Mouse (Mus musculus): ENCODE results near the gene Il3. TPM values are rescaled to one million over a fixed set of nuclear protein-coding genes. Genes with fewer than 3 reads are reported as not detected.

Gene Il3
- total RNA-seq, 1 experiment from 2014 or later, result not detected

GRCm38 (mm10) chr11:54293980-54294807 is 27.1 kb upstream of the Il3 start:
- ATAC-seq (replicated peaks; ENCODE audit: insufficient number of reproducible peaks, low FRiP score, low TSS enrichment, poor library complexity, severe bottlenecking), result no peak

GRCm38 (mm10) chr11:54292163-54292562 is 25.1 kb upstream of the Il3 start:
- ATAC-seq (replicated peaks; ENCODE audit: insufficient number of reproducible peaks, low FRiP score, low TSS enrichment, poor library complexity, severe bottlenecking), result no peak

- no peak for ATAC-seq (replicated peaks; ENCODE audit: insufficient number of reproducible peaks, low FRiP score, low TSS enrichment, poor library complexity, severe bottlenecking)
Observed at GRCm38 (mm10) chr11:54287821-54288453, 20.9 kb upstream of the Il3 start.

- no peak for ATAC-seq (replicated peaks; ENCODE audit: insufficient number of reproducible peaks, low FRiP score, low TSS enrichment, poor library complexity, severe bottlenecking)
Observed at GRCm38 (mm10) chr11:54271437-54271949, 4.4 kb upstream of the Il3 start.

- no peak for ATAC-seq (replicated peaks; ENCODE audit: insufficient number of reproducible peaks, low FRiP score, low TSS enrichment, poor library complexity, severe bottlenecking)
Observed at GRCm38 (mm10) chr11:54269191-54269896, 2.3 kb upstream of the Il3 start.

- ATAC-seq (replicated peaks; ENCODE audit: insufficient number of reproducible peaks, low FRiP score, low TSS enrichment, poor library complexity, severe bottlenecking), result peak; percentile 80
Observed at GRCm38 (mm10) chr11:54264542-54264941, 2.5 kb downstream of the Il3 start.

GRCm38 (mm10) chr11:54263405-54264031 is 3.6 kb downstream of the Il3 start:
- no peak for ATAC-seq (replicated peaks; ENCODE audit: insufficient number of reproducible peaks, low FRiP score, low TSS enrichment, poor library complexity, severe bottlenecking)

- ATAC-seq (replicated peaks; ENCODE audit: insufficient number of reproducible peaks, low FRiP score, low TSS enrichment, poor library complexity, severe bottlenecking), result peak; percentile 88
Observed at GRCm38 (mm10) chr11:54256624-54257376, 10.3 kb downstream of the Il3 start.

GRCm38 (mm10) chr11:54254114-54254513 is 13.0 kb downstream of the Il3 start:
- ATAC-seq (replicated peaks; ENCODE audit: insufficient number of reproducible peaks, low FRiP score, low TSS enrichment, poor library complexity, severe bottlenecking), result no peak

- no peak for ATAC-seq (replicated peaks; ENCODE audit: insufficient number of reproducible peaks, low FRiP score, low TSS enrichment, poor library complexity, severe bottlenecking)
Observed at GRCm38 (mm10) chr11:54250575-54250974, 16.5 kb downstream of the Il3 start.

GRCm38 (mm10) chr11:54249748-54250147 is 17.3 kb downstream of the Il3 start:
- ATAC-seq (replicated peaks; ENCODE audit: insufficient number of reproducible peaks, low FRiP score, low TSS enrichment, poor library complexity, severe bottlenecking), result no peak

- peak; percentile 25; the same call in 1 of the 2 replicates for ATAC-seq (replicated peaks; ENCODE audit: insufficient number of reproducible peaks, low FRiP score, low TSS enrichment, poor library complexity, severe bottlenecking)
Observed at GRCm38 (mm10) chr11:54248940-54249717, 17.9 kb downstream of the Il3 start, which contains the start of gene Csf2. Gene Csf2, minus strand, starts transcription at chr11:54249667.

- no peak for ATAC-seq (replicated peaks; ENCODE audit: insufficient number of reproducible peaks, low FRiP score, low TSS enrichment, poor library complexity, severe bottlenecking)
Observed at GRCm38 (mm10) chr11:54247251-54247950, 19.7 kb downstream of the Il3 start.

- ATAC-seq (replicated peaks; ENCODE audit: insufficient number of reproducible peaks, low FRiP score, low TSS enrichment, poor library complexity, severe bottlenecking), result no peak
Observed at GRCm38 (mm10) chr11:54244465-54244864, 22.6 kb downstream of the Il3 start.

- ATAC-seq (replicated peaks; ENCODE audit: insufficient number of reproducible peaks, low FRiP score, low TSS enrichment, poor library complexity, severe bottlenecking), result no peak
Observed at GRCm38 (mm10) chr11:54242494-54242893, 24.6 kb downstream of the Il3 start.

GRCm38 (mm10) chr11:54236939-54237338 is 30.1 kb downstream of the Il3 start:
- ATAC-seq (replicated peaks; ENCODE audit: insufficient number of reproducible peaks, low FRiP score, low TSS enrichment, poor library complexity, severe bottlenecking), result peak; percentile 67

- no peak for ATAC-seq (replicated peaks; ENCODE audit: insufficient number of reproducible peaks, low FRiP score, low TSS enrichment, poor library complexity, severe bottlenecking)
Observed at GRCm38 (mm10) chr11:54227478-54227877, 39.6 kb downstream of the Il3 start.

All from monocyte, adult 5-6 weeks (primary cell).